Mouse (Mus musculus): ENCODE data around the gene Hbb-bs. TPM values are rescaled to one million over a fixed set of nuclear protein-coding genes. Genes with fewer than 3 reads are reported as not detected.
"Not testable (repeated sequence)": the region's sequence is repeated elsewhere in the genome, so short reads cannot be mapped to it uniquely, and the experiment has no call there.

Gene Hbb-bs
- polyA plus RNA-seq, 1 experiment from 2014 or later: 4,248 TPM

DNA sequence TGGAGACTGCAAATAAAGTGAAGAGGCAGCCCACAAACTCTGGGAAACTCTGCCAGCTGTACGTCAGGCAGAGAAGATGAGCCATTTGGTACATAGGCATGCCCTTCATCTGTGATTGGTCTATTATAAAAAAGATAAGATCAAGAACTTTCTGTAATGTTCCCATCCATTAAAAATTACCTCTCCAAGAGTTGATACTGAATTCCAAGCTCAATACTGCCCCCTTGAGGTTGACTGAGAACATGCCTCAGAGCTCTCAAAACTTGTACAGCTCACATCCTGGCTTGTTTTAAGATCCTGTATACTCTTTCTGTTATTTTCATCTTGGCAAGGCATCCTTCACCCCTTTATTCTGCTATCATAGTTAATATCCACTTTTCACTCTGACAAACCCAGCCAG, 21.0 kb downstream of the Hbb-bs start:
- ATAC-seq (ENCODE audit: low FRiP score) (no peak), DNase-seq (ENCODE audit: low spot score) (peak; percentile 65)
- WGBS: 59% methylated on average over 1 of the region's 1 CpGs
- H3K36me3 ChIP-seq (replicated peaks; ENCODE audit: control insufficient read depth, insufficient read depth): no peaks in the 10 kb centered on the region
- H3K4me3 ChIP-seq (replicated peaks; ENCODE audit: low read length): no peak overlapping the region
- no peaks in the 10 kb centered on the region for H3K4me1 ChIP-seq (replicated peaks; ENCODE audit: control insufficient read depth, insufficient read depth, low read length)
- H3K9ac ChIP-seq: no peak overlapping the region
- no peaks in the 10 kb centered on the region for H3K9me3 ChIP-seq (ENCODE audit: control insufficient read depth, low read length)
- no peaks in the 10 kb centered on the region for H3K27me3 ChIP-seq (ENCODE audit: control insufficient read depth, insufficient read depth, low read length)
- H3K27ac ChIP-seq: no peak overlapping the region
- no peak overlapping the region for H3K4me2 ChIP-seq (replicated peaks)

DNA sequence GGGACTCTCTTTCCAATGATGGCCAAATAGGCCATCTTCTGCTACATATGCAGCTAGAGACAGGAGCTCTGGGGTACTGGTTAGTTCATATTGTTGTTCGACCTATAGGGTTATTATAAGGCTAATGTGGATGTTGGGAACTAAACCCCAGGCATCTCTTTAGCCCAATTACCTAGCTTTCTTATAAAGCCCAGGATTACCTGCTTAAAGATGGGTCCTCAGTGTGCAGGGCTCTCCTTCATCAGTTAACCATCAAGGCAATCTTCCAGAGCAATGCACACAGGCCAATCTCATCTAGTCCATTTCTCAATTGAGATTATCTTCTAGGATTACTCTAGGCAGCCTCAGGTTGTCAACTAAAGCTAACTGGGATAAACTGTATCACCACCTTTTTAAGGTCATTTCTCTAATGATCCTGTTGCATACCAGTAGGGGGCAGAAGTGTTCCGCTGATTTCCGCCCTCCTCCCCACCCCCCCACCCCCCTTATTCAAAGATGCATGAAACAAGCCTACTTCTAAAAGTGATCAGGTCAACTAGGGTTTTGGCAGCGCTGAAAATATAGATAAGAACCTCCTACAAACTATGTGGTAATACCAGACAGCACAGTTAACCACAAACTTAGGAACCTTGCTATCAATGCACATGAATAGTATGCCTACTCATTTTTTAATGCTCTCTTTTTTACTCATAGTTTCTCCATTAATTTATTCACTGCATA, 35.1 kb downstream of the Hbb-bs start:
- WGBS: 27% methylated on average over 4 of the region's 4 CpGs
- Histone ChIP-seq H3K9ac (no peak overlapping the region), H3K4me1 (replicated peaks; ENCODE audit: control insufficient read depth, insufficient read depth, low read length) (no peaks in the 10 kb centered on the region), H3K27me3 (ENCODE audit: control insufficient read depth, insufficient read depth, low read length) (no peaks in the 10 kb centered on the region), H3K4me2 (replicated peaks) (no peak overlapping the region), H3K9me3 (ENCODE audit: control insufficient read depth, low read length) (no peaks in the 10 kb centered on the region), H3K36me3 (replicated peaks; ENCODE audit: control insufficient read depth, insufficient read depth) (no peaks in the 10 kb centered on the region), H3K27ac (no peak overlapping the region), H3K4me3 (replicated peaks; ENCODE audit: low read length) (no peak overlapping the region)
- DNase-seq (ENCODE audit: low spot score): no peak
- ATAC-seq (ENCODE audit: low FRiP score): no peak

DNA sequence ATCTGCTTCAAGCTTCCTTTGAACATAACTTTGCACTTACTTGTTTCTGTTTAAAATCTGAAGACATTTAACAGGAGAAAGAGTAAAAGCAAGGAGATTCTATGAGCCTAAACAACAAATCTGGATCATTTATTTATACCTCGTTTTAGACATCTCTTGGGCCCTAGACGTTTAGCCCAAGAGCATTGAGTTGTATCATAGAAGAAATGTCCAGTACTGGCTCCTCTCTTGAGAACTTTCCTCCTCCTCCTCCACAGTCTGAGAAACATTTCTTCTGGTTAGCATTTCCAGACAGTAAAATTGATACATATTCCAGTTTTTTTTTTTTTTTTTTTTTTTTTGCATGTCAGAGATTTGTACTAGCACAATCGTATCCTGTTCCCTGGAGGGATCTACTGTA, 36.2 kb downstream of the Hbb-bs start, which contains the start of gene Olfr67:
Olfr67 (minus strand) TSS at position 101 of the 400 bp plus-strand sequence.
- Histone ChIP-seq H3K36me3 (replicated peaks; ENCODE audit: control insufficient read depth, insufficient read depth) (no peaks in the 10 kb centered on the region), H3K9ac (no peak within 1 kb of the TSS), H3K4me2 (replicated peaks) (no peak within 1 kb of the TSS), H3K27me3 (ENCODE audit: control insufficient read depth, insufficient read depth, low read length) (no peaks in the 10 kb centered on the region), H3K4me3 (replicated peaks; ENCODE audit: low read length) (no peak within 1 kb of the TSS), H3K4me1 (replicated peaks; ENCODE audit: control insufficient read depth, insufficient read depth, low read length) (no peaks in the 10 kb centered on the region), H3K9me3 (ENCODE audit: control insufficient read depth, low read length) (no peaks in the 10 kb centered on the region), H3K27ac (no peak within 1 kb of the TSS)
- ATAC-seq (ENCODE audit: low FRiP score) (no peak), DNase-seq (ENCODE audit: low spot score) (no peak)
- WGBS: 80% methylated on average over 3 of the region's 3 CpGs

DNA sequence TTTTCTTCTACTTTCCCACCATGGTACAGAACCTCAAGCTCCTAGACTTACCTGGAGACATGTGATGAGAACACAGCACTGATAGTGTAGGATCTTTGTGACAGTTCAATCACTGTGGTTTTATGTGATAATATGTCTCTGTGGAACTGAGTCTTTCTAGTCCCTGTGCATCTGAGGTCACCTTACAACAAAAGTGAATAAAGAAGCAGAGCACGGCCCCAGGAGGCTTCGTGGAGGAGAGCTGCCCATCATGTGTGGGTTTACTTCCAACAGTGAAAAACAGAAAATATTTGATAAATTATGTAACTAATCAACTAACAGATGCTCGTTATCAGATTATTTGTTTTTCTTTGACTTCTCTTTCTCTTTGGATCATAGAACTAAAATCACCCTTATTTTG, 48.3 kb downstream of the Hbb-bs start, which contains the start of gene Olfr68:
Olfr68 (minus strand) TSS at position 101 of the 400 bp plus-strand sequence.
- no peak within 1 kb of the TSS for H3K4me3 ChIP-seq (replicated peaks; ENCODE audit: low read length)
- no peak for ATAC-seq (ENCODE audit: low FRiP score)

DNA sequence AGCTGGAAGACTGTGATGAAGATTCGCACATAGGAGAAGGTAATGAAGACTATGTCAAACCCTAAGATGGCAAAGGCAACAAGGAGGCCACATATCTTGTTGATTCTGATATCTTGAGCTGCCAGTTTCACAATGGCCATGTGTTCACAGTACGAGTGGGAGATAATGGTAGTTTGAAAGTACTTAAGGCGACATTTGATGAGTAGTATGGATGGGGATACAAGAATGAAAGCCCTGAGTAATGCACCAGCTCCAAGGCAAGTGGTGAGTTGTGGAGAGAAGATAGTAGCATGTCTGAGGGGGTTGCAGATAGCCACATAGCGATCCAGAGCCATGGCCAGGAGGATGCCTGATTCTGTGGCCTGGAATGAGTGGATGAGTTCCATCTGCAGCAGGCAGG, 50.2 kb downstream of the Hbb-bs start:
- ATAC-seq (ENCODE audit: low FRiP score); H3K36me3 ChIP-seq (replicated peaks; ENCODE audit: control insufficient read depth, insufficient read depth); H3K27ac ChIP-seq; DNase-seq (ENCODE audit: low spot score); H3K27me3 ChIP-seq (ENCODE audit: control insufficient read depth, insufficient read depth, low read length); H3K9ac ChIP-seq; H3K9me3 ChIP-seq (ENCODE audit: control insufficient read depth, low read length); H3K4me1 ChIP-seq (replicated peaks; ENCODE audit: control insufficient read depth, insufficient read depth, low read length); H3K4me3 ChIP-seq (replicated peaks; ENCODE audit: low read length); H3K4me2 ChIP-seq (replicated peaks): not testable (repeated sequence)
- WGBS: 89% methylated on average over 4 of the region's 4 CpGs

More for the DNA sequence above, 48.3 kb downstream of the Hbb-bs start, which contains the start of gene Olfr68:
- no peak within 1 kb of the TSS for H3K27ac ChIP-seq
- H3K4me1 ChIP-seq (replicated peaks; ENCODE audit: control insufficient read depth, insufficient read depth, low read length): no peaks in the 10 kb centered on the region
- H3K9ac ChIP-seq: no peak within 1 kb of the TSS
- no peaks in the 10 kb centered on the region for H3K36me3 ChIP-seq (replicated peaks; ENCODE audit: control insufficient read depth, insufficient read depth)
- 80% methylated on average over 3 of the region's 3 CpGs for WGBS
- H3K4me2 ChIP-seq (replicated peaks): no peak within 1 kb of the TSS
- no peaks in the 10 kb centered on the region for H3K9me3 ChIP-seq (ENCODE audit: control insufficient read depth, low read length)
- no peaks in the 10 kb centered on the region for H3K27me3 ChIP-seq (ENCODE audit: control insufficient read depth, insufficient read depth, low read length)
- DNase-seq (ENCODE audit: low spot score): no peak

Other genes starting within 250 kb of the Hbb-bs start
- gene Olfr618, start 238.0 kb downstream of the Hbb-bs start, polyA plus RNA-seq (2014; fragmentation: Nextera tagmentation; extraction: Ambion mirVana): 0.21 TPM in 1 of 2 replicates, not detected in the other
- not detected in 2 replicates for gene Olfr619, start 227.5 kb downstream of the Hbb-bs start, polyA plus RNA-seq (2014; fragmentation: Nextera tagmentation; extraction: Ambion mirVana)
- not detected in 2 replicates for gene Olfr620, start 215.6 kb downstream of the Hbb-bs start, polyA plus RNA-seq (2014; fragmentation: Nextera tagmentation; extraction: Ambion mirVana)
- gene Olfr622, start 185.4 kb downstream of the Hbb-bs start, polyA plus RNA-seq (2014; fragmentation: Nextera tagmentation; extraction: Ambion mirVana): not detected in 2 replicates
- not detected in 2 replicates for gene Olfr623, start 164.4 kb downstream of the Hbb-bs start, polyA plus RNA-seq (2014; fragmentation: Nextera tagmentation; extraction: Ambion mirVana)
- gene Olfr624, start 156.9 kb downstream of the Hbb-bs start, polyA plus RNA-seq (2014; fragmentation: Nextera tagmentation; extraction: Ambion mirVana): not detected in 2 replicates
- gene Olfr625-ps1, start 145.4 kb downstream of the Hbb-bs start, polyA plus RNA-seq (2014; fragmentation: Nextera tagmentation; extraction: Ambion mirVana): not detected in 2 replicates
- gene Olfr243, start 113.4 kb downstream of the Hbb-bs start, polyA plus RNA-seq (2014; fragmentation: Nextera tagmentation; extraction: Ambion mirVana): not detected in 2 replicates
- not detected in 2 replicates for gene Olfr628, start 97.7 kb downstream of the Hbb-bs start, polyA plus RNA-seq (2014; fragmentation: Nextera tagmentation; extraction: Ambion mirVana)
- gene Olfr629, start 83.2 kb downstream of the Hbb-bs start, polyA plus RNA-seq (2014; fragmentation: Nextera tagmentation; extraction: Ambion mirVana): not detected in 2 replicates
- not detected in 2 replicates for gene Olfr630, start 70.8 kb downstream of the Hbb-bs start, polyA plus RNA-seq (2014; fragmentation: Nextera tagmentation; extraction: Ambion mirVana)
- not detected in 2 replicates for gene Olfr69, start 56.5 kb downstream of the Hbb-bs start, polyA plus RNA-seq (2014; fragmentation: Nextera tagmentation; extraction: Ambion mirVana)
- not detected in 2 replicates for gene Olfr68, start 48.4 kb downstream of the Hbb-bs start, polyA plus RNA-seq (2014; fragmentation: Nextera tagmentation; extraction: Ambion mirVana)
- gene Olfr67, start 36.3 kb downstream of the Hbb-bs start, polyA plus RNA-seq (2014; fragmentation: Nextera tagmentation; extraction: Ambion mirVana): not detected in 2 replicates
- gene Hbb-bt, start 14.1 kb downstream of the Hbb-bs start, polyA plus RNA-seq (2014; fragmentation: Nextera tagmentation; extraction: Ambion mirVana): 1,734 and 1,868 TPM in 2 replicates
- not detected in 2 replicates for gene Hbb-bh2, start 12.4 kb upstream of the Hbb-bs start, polyA plus RNA-seq (2014; fragmentation: Nextera tagmentation; extraction: Ambion mirVana)
- 2.1 and 3.6 TPM in 2 replicates for gene Hbb-bh1, start 15.1 kb upstream of the Hbb-bs start, polyA plus RNA-seq (2014; fragmentation: Nextera tagmentation; extraction: Ambion mirVana)
- gene Hbb-y, start 25.1 kb upstream of the Hbb-bs start, polyA plus RNA-seq (2014; fragmentation: Nextera tagmentation; extraction: Ambion mirVana): 178 and 712 TPM in 2 replicates
- gene Olfr66, start 58.2 kb upstream of the Hbb-bs start, polyA plus RNA-seq (2014; fragmentation: Nextera tagmentation; extraction: Ambion mirVana): not detected in 2 replicates
- not detected in 2 replicates for gene Olfr64, start 66.4 kb upstream of the Hbb-bs start, polyA plus RNA-seq (2014; fragmentation: Nextera tagmentation; extraction: Ambion mirVana)
- gene Olfr65, start 75.4 kb upstream of the Hbb-bs start, polyA plus RNA-seq (2014; fragmentation: Nextera tagmentation; extraction: Ambion mirVana): not detected in 2 replicates
- not detected in 2 replicates for gene Olfr631, start 100.7 kb upstream of the Hbb-bs start, polyA plus RNA-seq (2014; fragmentation: Nextera tagmentation; extraction: Ambion mirVana)
- not detected in 2 replicates for gene Olfr632, start 106.3 kb upstream of the Hbb-bs start, polyA plus RNA-seq (2014; fragmentation: Nextera tagmentation; extraction: Ambion mirVana)
- gene Olfr633, start 116.3 kb upstream of the Hbb-bs start, polyA plus RNA-seq (2014; fragmentation: Nextera tagmentation; extraction: Ambion mirVana): not detected in 2 replicates
- gene Olfr635, start 143.1 kb upstream of the Hbb-bs start, polyA plus RNA-seq (2014; fragmentation: Nextera tagmentation; extraction: Ambion mirVana): not detected in 2 replicates
- not detected in 2 replicates for gene Olfr638, start 170.7 kb upstream of the Hbb-bs start, polyA plus RNA-seq (2014; fragmentation: Nextera tagmentation; extraction: Ambion mirVana)
- 0.03 TPM in 1 of 2 replicates, not detected in the other for gene Olfr639, start 189.2 kb upstream of the Hbb-bs start, polyA plus RNA-seq (2014; fragmentation: Nextera tagmentation; extraction: Ambion mirVana)
- gene Olfr640, start 197.5 kb upstream of the Hbb-bs start, polyA plus RNA-seq (2014; fragmentation: Nextera tagmentation; extraction: Ambion mirVana): not detected in 2 replicates
- gene Olfr641, start 207.3 kb upstream of the Hbb-bs start, polyA plus RNA-seq (2014; fragmentation: Nextera tagmentation; extraction: Ambion mirVana): not detected in 2 replicates
- not detected in 2 replicates for gene Olfr642, start 224.6 kb upstream of the Hbb-bs start, polyA plus RNA-seq (2014; fragmentation: Nextera tagmentation; extraction: Ambion mirVana)
- gene 4930516K23Rik, start 233.3 kb upstream of the Hbb-bs start, polyA plus RNA-seq (2014; fragmentation: Nextera tagmentation; extraction: Ambion mirVana): not detected in 2 replicates
- gene Olfr644, start 243.8 kb upstream of the Hbb-bs start, polyA plus RNA-seq (2014; fragmentation: Nextera tagmentation; extraction: Ambion mirVana): not detected in 2 replicates

All from hindbrain, embryonic 14.5 days (tissue).